Comparison of ENCODE assay signal across 20 mouse cellular contexts in the genomic region with DNA sequence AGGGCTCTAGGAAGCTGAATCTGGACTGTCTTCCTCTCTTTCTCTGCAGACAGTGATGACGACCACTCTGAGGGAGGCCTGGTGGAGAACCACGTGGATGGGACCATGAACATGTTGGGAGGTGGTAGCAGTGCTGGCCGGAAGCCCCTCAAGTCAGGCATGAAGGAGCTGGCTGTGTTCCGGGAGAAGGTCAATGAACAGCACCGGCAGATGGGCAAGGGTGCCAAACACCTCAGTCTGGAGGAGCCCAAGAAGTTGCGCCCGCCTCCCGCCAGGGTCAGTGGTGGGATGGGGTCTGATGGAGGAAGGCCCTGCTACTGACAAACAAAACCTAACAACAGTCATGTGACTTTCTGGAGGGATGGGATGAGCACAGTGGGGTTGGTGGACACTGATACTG. TPM values are rescaled to one million over a fixed set of nuclear protein-coding genes. Genes with fewer than 3 reads are reported as not detected.
A peak's percentile ranks its signal among the peaks of the same experiment; 100 is the strongest.
DNase-seq lines count a peak whose midpoint lies in the region; ATAC-seq lines count a peak whose summit lies in the region.
"Had no signal": no experiment of that assay in that cellular context is flagged by ENCODE, and none has a peak within 500 bp of the region (broad histone marks: within the 10 kb centered on the region; RNA-seq: fewer than 3 reads in every experiment).

No protein-coding gene starts in this region.

- ATAC-seq in hindbrain, embryonic 11.5 days (ENCODE audit: low FRiP score), result no peak
- ATAC-seq: activated CD4-positive, CD25-positive, alpha-beta regulatory T cell, adult 4 months; forebrain, embryonic 13.5 days; forebrain, embryonic 15.5 days; forebrain, postnatal 0 days; Patski had no signal

- H3K27me3 ChIP-seq in hindbrain, embryonic 11.5 days (ENCODE audit: control insufficient read depth, insufficient read depth, low read length), result no peaks in the 10 kb centered on the region
- H3K27me3 ChIP-seq: embryonic facial prominence, embryonic 12.5 days; forebrain, embryonic 13.5 days; forebrain, embryonic 15.5 days; Patski had no signal

- 94% methylated on average over 8 of the region's 8 CpGs for WGBS in hindbrain, embryonic 11.5 days

- no peaks in the 10 kb centered on the region for H3K9me3 ChIP-seq in hindbrain, embryonic 11.5 days (ENCODE audit: control insufficient read depth, low read length)
- H3K9me3 ChIP-seq: embryonic facial prominence, embryonic 10.5 days; embryonic facial prominence, embryonic 12.5 days; forebrain, embryonic 13.5 days; forebrain, embryonic 15.5 days had no signal

- no peak overlapping the region for H3K4me2 ChIP-seq in hindbrain, embryonic 11.5 days (replicated peaks; ENCODE audit: low read depth, low read length)
- H3K4me2 ChIP-seq: embryonic facial prominence, embryonic 12.5 days; forebrain, embryonic 13.5 days; forebrain, embryonic 15.5 days had no signal

- no peak overlapping the region for H3K27ac ChIP-seq in hindbrain, embryonic 11.5 days (ENCODE audit: low read depth, low read length)
- H3K27ac ChIP-seq: embryonic facial prominence, embryonic 10.5 days; embryonic facial prominence, embryonic 12.5 days; forebrain, embryonic 13.5 days; forebrain, embryonic 15.5 days had no signal

- H3K9ac ChIP-seq in hindbrain, embryonic 11.5 days (ENCODE audit: low read depth, low read length), result no peak overlapping the region
- H3K9ac ChIP-seq: embryonic facial prominence, embryonic 12.5 days; forebrain, embryonic 13.5 days; forebrain, embryonic 15.5 days; forebrain, postnatal 0 days had no signal

- H3K4me1 ChIP-seq in hindbrain, embryonic 11.5 days (replicated peaks; ENCODE audit: control insufficient read depth, insufficient read depth, low read length), result no peaks in the 10 kb centered on the region
- H3K4me1 ChIP-seq: embryonic facial prominence, embryonic 12.5 days; forebrain, embryonic 13.5 days; forebrain, embryonic 15.5 days had no signal

- intact Hi-C loops in left cerebral cortex, postnatal 4 days (cut with DNase I), result loop anchor here (10.0 kb wide), 1 partner anchor 534 kb away; no protein-coding TSS in a partner anchor
- intact Hi-C loops in left cerebral cortex, postnatal 36 days (cut with DNase I), result loop anchor here (5.0 kb wide), 1 partner anchor 232 kb away; no protein-coding TSS in a partner anchor

- no peak overlapping the region for H3K4me3 ChIP-seq in hindbrain, embryonic 11.5 days (ENCODE audit: low read depth, low read length)
- H3K4me3 ChIP-seq: embryonic facial prominence, embryonic 10.5 days; embryonic facial prominence, embryonic 12.5 days; forebrain, embryonic 13.5 days; forebrain, embryonic 15.5 days had no signal

- DNase-seq in cerebellum, postnatal 14 days, result peak; percentile 43 to 56
- DNase-seq in cerebellum, postnatal 4 days (ENCODE audit: low spot score in 2 of 2), result no peak
- peak; percentile 57 for DNase-seq in left cerebral cortex, postnatal 4 days
- no peak for DNase-seq in left cerebral cortex, postnatal 36 days (ENCODE audit: low spot score in 2 of 2)
- no peak for DNase-seq in hindbrain, embryonic 11.5 days (ENCODE audit: low spot score)
- DNase-seq: adrenal gland, adult 8-10 months; adrenal gland, postnatal 14 days; adrenal gland, postnatal 36 days; cerebellum, adult 11-12 months; cerebellum, adult 2 months; cerebellum, adult 9-11 months; cerebellum, postnatal 36 days; forebrain, postnatal 0 days had no signal

- no peaks in the 10 kb centered on the region; the same call in 1 of the 2 replicates for H3K36me3 ChIP-seq in hindbrain, embryonic 11.5 days (ENCODE audit: control insufficient read depth, insufficient read depth, low read length)

RNA-seq across cellular contexts. Expression of gene Igfbp2, which starts 24.7 kb away (rescaled TPM):
- 100 to 1,000 TPM; 157 to 158 TPM for total RNA-seq in left cerebral cortex, postnatal 4 days (2021)
- 10 to 100 TPM; 75.9 to 80.0 TPM for total RNA-seq in left cerebral cortex, postnatal 36 days (2021)
- 521 and 561 TPM in 2 replicates for polyA plus RNA-seq in hindbrain, embryonic 11.5 days (2014; fragmentation: Nextera tagmentation; extraction: Ambion mirVana)
- total RNA-seq: MEL had no signal
- polyA plus RNA-seq: activated CD4-positive, CD25-positive, alpha-beta regulatory T cell, adult 4 months had no signal

RNA-seq across cellular contexts. Expression of gene Igfbp5, which starts 25.6 kb away (rescaled TPM):
- total RNA-seq in left cerebral cortex, postnatal 4 days (2021), result 100 to 1,000 TPM; 114 to 119 TPM
- 10 to 100 TPM; 52.4 to 61.4 TPM for total RNA-seq in left cerebral cortex, postnatal 36 days (2021)
- 28.1 and 34.8 TPM in 2 replicates for polyA plus RNA-seq in hindbrain, embryonic 11.5 days (2014; fragmentation: Nextera tagmentation; extraction: Ambion mirVana)
- total RNA-seq: MEL had no signal
- polyA plus RNA-seq: activated CD4-positive, CD25-positive, alpha-beta regulatory T cell, adult 4 months had no signal

Comparison
In these comparisons a context has a peak if more than half of its experiments do, and no peak if none do; other contexts are left out.
1. DNase-seq: peak in cerebellum, postnatal 14 days (2 of 2) and left cerebral cortex, postnatal 4 days (single experiment); none in cerebellum, postnatal 4 days (0 of 2), left cerebral cortex, postnatal 36 days (0 of 2) and hindbrain, embryonic 11.5 days (single experiment).